Mouse (Mus musculus) bone marrow, adult 2 months (tissue): Measurements from ENCODE around the gene Mob1a. TPM values are rescaled to one million over a fixed set of nuclear protein-coding genes. Genes with fewer than 3 reads are reported as not detected.

Experiments
- H3K27ac ChIP-seq: fragments of 200-500 bp; 2 replicates; pipeline ENCODE4 v1.5.1; 2012; ENCODE audit warnings: low read depth, mild to moderate bottlenecking, control low read depth, inconsistent platforms, low read length; ENCODE audit not compliant: control insufficient read depth, poor library complexity, insufficient read depth
- H3K4me1 ChIP-seq: fragments of 200-500 bp; 2 replicates; pipeline ENCODE4 v1.6.1; 2011; ENCODE audit warnings: low read length; ENCODE audit not compliant: control insufficient read depth, insufficient read depth
- H3K4me3 ChIP-seq: fragments of 200-500 bp; replicated peaks from 2 replicates; pipeline ENCODE3; 2011; ENCODE audit warnings: mild to moderate bottlenecking, low read depth, low read length, control low read depth; ENCODE audit not compliant: control insufficient read depth
- CTCF ChIP-seq: fragments of 200-500 bp; IDR thresholded peaks from 2 replicates; pipeline ENCODE4 v1.5.1; 2011; ENCODE audit warnings: low read length, control low read depth; ENCODE audit not compliant: control insufficient read depth, insufficient read depth
- POLR2A ChIP-seq: fragments of 200-500 bp; IDR thresholded peaks from 2 replicates; pipeline ENCODE4 v1.6.1; 2011; ENCODE audit warnings: low read depth, mild to moderate bottlenecking, control low read depth, low read length, borderline replicate concordance; ENCODE audit not compliant: control insufficient read depth
- WGBS: fragments of 180-500 bp; shearing (Covaris S2); methylation state at CpG from one replicate; pipeline ENCODE4 v1.1.7; 2018; 5-methylcytosine and 5-hydroxymethylcytosine counted together
- polyA plus RNA-seq: library from polyadenylated mRNA; stranded (reverse); fragments of >200 nt; gene quantifications from 2 replicates; pipeline ENCODE4 v1.2.4, GENCODE M21; 2011; ENCODE audit warnings: low replicate concordance; ENCODE audit not compliant: missing spikeins, insufficient read depth, insufficient read length

Gene Mob1a
- polyA plus RNA-seq, 1 experiment, result 31.2 TPM

DNA sequence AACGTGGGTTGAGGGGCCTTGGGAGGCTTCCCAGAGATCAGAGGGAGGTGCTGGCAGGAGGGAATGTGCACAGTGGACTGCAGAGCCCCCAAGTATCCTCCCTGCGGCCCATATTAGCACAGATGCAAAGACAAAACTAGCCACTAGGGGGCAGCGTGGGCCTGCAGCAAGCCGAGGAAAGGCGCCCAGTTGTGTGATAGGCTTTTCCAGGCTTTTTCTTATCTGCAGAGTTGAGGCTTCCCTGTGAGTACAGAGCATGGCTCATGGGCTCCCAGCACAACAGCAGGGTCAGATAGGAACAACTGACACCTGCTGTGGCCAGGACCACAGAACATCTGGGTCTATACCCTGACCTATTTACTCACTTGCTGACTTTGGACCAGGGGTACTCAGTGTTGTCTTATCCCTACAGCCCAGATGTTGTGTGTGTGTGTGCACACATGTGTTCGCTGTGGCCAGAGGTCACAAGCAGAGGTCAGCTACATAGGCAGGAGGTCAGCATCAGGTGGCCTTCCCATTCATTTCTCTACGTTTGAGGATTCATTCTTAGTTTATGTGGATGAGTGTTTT lies 30.8 kb downstream of the Mob1a start:
- Histone ChIP-seq H3K4me1 (no peaks in the 10 kb centered on the region; the same call in 1 of the 2 replicates), H3K27ac (no peak overlapping the region), H3K4me3 (no peak overlapping the region)
- TF ChIP-seq CTCF (peak; percentile 95), POLR2A (no peak)
- WGBS, result 28% methylated on average over 7 of the region's 7 CpGs

DNA sequence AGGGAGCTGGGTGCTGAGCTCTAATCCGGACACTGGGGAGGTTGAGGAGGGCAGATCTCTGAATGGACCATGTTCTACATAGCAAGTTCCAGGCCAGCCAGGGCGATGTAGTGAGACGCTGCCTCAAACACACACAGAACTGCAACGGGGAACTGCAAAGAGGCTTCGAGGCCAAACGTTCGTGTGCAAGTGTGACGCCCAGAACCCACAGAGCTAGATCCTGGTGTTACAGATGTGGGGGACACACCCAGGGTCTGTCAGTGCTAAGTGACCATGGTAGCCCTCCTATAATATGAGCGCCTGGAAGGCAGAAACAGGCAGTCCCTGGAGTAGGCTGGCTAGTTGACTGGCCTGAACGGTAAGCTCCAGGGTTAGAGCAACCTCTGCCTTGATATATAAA lies 31.6 kb downstream of the Mob1a start:
- Histone ChIP-seq H3K4me1 (no peaks in the 10 kb centered on the region; the same call in 1 of the 2 replicates), H3K4me3 (no peak overlapping the region), H3K27ac (no peak overlapping the region)
- 93% methylated on average over 10 of the region's 10 CpGs for WGBS
- TF ChIP-seq CTCF (no peak), POLR2A (no peak)

DNA sequence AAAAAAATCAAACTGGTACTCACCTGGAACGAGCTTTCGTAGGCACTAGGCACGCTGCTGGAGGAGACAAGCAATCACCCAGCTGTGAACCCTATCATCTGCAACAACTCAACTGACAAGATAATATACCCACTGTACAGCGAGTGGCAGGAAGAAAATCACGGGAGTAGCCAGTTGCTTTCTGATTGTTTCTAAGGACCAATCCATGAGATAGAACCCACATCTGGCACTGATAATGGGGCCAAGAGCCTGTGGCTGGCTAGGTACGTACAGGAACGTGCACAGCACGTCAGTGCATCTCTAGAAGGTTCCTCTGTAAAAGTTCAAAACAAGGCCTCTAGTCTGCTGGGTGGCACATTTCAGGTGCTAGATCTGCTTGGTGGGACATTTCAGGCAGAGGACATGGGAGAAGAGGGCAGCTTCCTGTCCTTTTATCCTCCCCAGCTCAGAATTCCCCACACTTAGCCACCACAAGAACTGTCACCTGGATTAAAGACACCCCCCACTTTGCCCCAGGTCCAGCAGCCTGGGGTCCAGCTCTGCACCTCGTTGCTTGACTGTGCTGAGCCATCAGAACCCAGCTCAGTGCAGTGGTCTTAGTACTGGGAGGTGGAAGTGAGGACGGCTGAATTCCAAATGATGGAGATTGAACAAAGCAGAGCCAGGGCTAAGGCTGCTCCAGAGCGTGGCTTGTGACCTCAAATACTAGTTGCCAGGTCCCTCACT lies 35.9 kb downstream of the Mob1a start:
- Histone ChIP-seq H3K4me3 (no peak overlapping the region), H3K27ac (no peak overlapping the region), H3K4me1 (no peaks in the 10 kb centered on the region; the same call in 1 of the 2 replicates)
- TF ChIP-seq POLR2A, result no peak
- TF ChIP-seq CTCF, result no peak
- 71% methylated on average over 11 of the region's 11 CpGs for WGBS

DNA sequence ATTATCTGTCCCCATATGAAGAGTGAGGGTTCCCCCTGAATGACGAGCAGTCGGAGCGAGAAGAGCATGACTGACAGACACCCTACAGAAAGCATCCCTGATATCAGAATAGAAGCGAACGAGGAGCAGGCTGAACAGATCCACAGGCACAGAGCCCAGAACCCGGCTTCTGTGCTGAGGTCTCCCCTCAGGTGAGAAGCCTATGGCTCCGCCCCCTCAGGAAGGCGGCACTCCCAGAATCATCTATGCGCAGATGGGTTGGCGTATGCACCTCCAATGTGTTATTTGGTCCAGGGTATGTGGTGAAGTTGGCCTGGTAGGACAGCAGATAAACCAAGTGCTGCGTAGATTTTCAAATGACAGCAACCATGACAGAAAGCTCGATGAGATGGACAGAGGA lies 37.3 kb downstream of the Mob1a start:
- Histone ChIP-seq H3K4me1 (no peaks in the 10 kb centered on the region), H3K27ac (no peak overlapping the region), H3K4me3 (no peak overlapping the region)
- no peak for TF ChIP-seq POLR2A
- TF ChIP-seq CTCF, result no peak
- 89% methylated on average over 12 of the region's 12 CpGs for WGBS

DNA sequence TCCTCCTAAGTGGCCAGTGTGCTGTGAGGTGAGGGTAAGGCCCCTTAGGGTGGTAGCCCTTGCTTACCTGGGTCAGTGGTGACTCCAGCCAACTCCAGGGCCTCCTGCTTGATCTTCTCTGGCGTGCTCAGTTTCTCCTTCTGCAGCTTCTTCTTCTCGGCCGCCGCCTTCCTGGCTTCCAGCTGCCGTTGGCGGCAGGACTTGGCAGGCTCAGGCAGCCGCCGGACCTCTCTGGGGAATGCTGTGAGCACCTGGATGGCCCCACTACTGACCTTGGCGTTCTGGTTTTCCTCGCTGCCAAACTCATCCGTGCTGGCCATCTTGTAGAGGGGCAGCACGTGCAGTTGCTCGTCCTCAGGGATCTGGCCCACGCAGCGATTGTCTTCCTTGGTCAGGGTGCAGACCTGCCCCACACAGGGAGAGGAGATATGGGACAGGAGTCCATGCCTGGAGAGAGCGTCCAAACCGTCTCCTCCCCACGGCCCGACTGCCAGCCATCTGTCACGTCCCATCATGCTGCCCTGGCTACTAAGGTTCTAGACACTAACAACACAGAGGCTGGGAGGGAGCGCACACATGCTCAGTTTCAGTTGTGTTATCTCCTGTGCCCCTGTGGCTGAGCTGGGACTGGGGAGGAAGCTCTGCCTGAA lies 44.6 kb downstream of the Mob1a start:
- TF ChIP-seq CTCF, result no peak
- no peak for TF ChIP-seq POLR2A
- WGBS, result 90% methylated on average over 21 of the region's 21 CpGs

DNA sequence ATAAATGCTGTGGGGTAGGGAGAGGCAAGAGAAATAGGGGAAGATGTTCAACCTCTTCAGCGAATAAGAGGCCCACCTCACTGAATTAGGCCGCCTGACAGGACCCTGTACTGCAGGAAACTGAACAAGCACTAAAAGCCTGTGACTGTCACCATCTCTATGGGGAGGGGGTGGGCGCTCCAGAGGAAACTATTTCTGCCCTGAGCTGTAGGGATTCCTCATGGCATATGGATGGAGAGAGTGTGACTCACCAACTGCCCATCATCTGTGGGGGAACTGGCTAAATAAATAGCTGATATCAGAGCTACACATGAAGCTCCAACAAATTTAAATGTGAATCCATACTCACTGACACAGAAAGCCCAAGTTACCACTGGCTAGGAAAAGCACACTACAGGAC lies 45.5 kb downstream of the Mob1a start:
- no peak for TF ChIP-seq CTCF
- TF ChIP-seq POLR2A, result no peak
- WGBS, result 91% methylated on average over 3 of the region's 3 CpGs
- no peak overlapping the region for H3K4me3 ChIP-seq

More for the DNA sequence above, 44.6 kb downstream of the Mob1a start:
- H3K27ac ChIP-seq, result no peak overlapping the region
- H3K4me1 ChIP-seq, result no peaks in the 10 kb centered on the region
- H3K4me3 ChIP-seq, result no peak overlapping the region

DNA sequence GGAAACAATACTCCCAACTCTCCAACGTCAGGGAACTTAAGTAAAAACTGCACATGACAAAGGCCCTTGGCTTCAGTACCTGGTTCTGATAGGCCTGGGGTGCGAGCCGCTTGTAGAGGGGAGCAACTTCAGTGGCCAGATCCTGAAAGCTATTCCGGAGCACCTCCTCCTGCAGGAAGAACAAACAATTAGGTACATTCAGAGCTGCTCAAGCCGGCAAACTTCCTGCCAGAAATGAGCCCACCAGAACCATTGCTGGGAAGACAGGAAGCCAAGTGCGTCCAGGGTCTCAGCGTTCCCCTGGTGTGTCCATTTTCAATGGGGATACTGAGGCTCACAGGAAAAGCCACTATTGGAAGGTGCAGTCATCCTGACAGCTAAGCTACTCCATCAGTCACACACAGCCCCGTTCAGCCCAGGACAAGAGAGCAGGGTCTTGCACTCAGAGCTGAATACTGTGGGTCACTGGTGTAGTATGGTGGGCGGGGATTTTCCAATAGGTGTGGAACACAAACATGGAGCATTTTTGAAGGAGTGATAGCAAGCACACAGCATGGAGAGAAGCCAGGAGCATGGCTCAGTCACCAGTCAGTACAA lies 48.0 kb downstream of the Mob1a start:
- Histone ChIP-seq H3K27ac (no peak overlapping the region; the same call in 1 of the 2 replicates), H3K4me3 (no peak overlapping the region), H3K4me1 (no peaks in the 10 kb centered on the region)
- WGBS, result 90% methylated on average over 9 of the region's 9 CpGs
- TF ChIP-seq POLR2A (no peak), CTCF (no peak)

More for the DNA sequence above, 45.5 kb downstream of the Mob1a start:
- Histone ChIP-seq H3K27ac (no peak overlapping the region), H3K4me1 (no peaks in the 10 kb centered on the region)

DNA sequence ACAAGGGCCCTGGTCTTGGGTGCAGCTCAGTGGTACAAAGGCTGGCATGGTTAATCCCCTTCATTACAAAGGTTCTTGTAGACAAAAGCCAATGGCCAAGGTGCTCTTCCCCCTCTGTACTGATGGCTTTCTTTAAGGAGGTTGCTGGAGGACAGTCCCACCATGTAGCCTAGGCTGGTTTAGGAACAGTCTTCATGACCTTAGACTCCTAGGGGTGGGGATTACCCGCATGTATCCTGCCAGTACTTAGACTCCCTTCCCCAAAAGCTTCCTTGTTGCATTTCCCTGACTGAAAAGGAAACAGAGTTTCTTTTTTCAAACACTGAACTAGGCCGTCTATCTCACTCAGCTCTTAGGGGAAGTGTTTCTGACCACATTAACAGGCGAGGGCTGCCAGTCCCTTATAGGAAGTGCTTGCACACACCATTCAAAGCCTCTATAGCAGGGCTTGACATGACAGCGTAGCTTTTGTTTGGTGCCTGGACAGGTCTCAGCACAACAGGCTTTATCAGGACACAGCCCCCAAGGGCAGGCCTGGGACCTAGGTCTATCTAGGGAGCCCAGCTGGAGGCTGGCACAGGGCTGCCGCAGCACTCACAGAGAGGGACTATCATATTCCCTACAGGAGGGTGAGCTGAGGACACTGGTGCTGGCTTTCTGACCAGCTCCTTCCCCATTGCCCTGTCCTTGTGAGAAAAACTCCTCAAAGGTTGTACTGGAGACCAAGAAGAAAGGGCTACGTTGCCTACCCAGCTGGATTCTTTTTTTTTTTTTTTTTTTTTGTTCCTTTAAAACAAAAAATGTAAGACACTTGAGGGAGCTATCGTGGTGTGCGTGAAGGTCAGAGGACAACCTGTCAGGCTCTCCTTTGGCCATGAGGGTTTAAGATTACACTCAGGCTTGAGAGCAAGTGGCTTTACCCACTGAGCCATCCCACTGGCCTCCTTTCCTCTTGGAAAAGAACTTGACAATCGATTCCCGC lies 56.0 kb downstream of the Mob1a start:
- peak overlapping the region; percentile 42 for H3K27ac ChIP-seq
- no peak overlapping the region for H3K4me3 ChIP-seq
- H3K4me1 ChIP-seq, result peaks cover 5% of the 10 kb centered on the region; the same call in 1 of the 2 replicates
- TF ChIP-seq CTCF (no peak), POLR2A (peak; percentile 35; the same call in 1 of the 2 replicates)
- WGBS, result 29% methylated on average over 10 of the region's 10 CpGs
